Mouse (Mus musculus) heart, postnatal 25 days (tissue): ENCODE data around the gene Cdon. TPM values are rescaled to one million over a fixed set of nuclear protein-coding genes. Genes with fewer than 3 reads are reported as not detected.

Experiments used
- total RNA-seq, 2 experiments: library from RNA; stranded (reverse); gene quantifications; 2 replicates each; pipeline ENCODE4 v1.2.3; 2021

Gene Cdon
- total RNA-seq, 2 experiments from 2014 or later: 14.0 to 16.1 TPM

Other genes starting within 250 kb of the Cdon start
- gene Dcps, start 245.1 kb upstream of the Cdon start, total RNA-seq: 10 to 100 TPM; 15.6 to 15.8 TPM
- gene Srpr, start 221.0 kb upstream of the Cdon start, total RNA-seq: 100 to 1,000 TPM in 1 of 2 experiments, 10 to 100 TPM in 1; 87.9 to 100 TPM
- gene Tirap, start 220.8 kb upstream of the Cdon start, total RNA-seq: 1 to 10 TPM; 6.1 to 6.5 TPM
- 10 to 100 TPM; 94.3 to 94.4 TPM for gene Foxred1, start 210.1 kb upstream of the Cdon start, total RNA-seq
- 10 to 100 TPM; 15.0 to 15.9 TPM for gene Fam118b, start 153.3 kb upstream of the Cdon start, total RNA-seq
- 10 to 100 TPM; 11.5 to 13.0 TPM for gene Rpusd4, start 153.3 kb upstream of the Cdon start, total RNA-seq
- gene Gm1113, start 97.1 kb downstream of the Cdon start, total RNA-seq: not detected
- not detected for gene Ddx25, start 137.4 kb downstream of the Cdon start, total RNA-seq
- 1 to 10 TPM; 6.6 to 7.5 TPM for gene Pus3, start 137.5 kb downstream of the Cdon start, total RNA-seq
- not detected for gene Pate2, start 149.2 kb downstream of the Cdon start, total RNA-seq
- 1 to 10 TPM; 2.2 to 2.6 TPM for gene Hyls1, start 149.3 kb downstream of the Cdon start, total RNA-seq
- not detected for gene Pate4, start 190.8 kb downstream of the Cdon start, total RNA-seq
- gene Pate3, start 227.1 kb downstream of the Cdon start, total RNA-seq: not detected